Mouse (Mus musculus) CD4-positive helper T cell, adult 2 months (primary cell): ENCODE data around the gene Dbr1.
A peak's percentile ranks its signal among the peaks of the same experiment; 100 is the strongest.
"Not testable (repeated sequence)": the region's sequence is repeated elsewhere in the genome, so short reads cannot be mapped to it uniquely, and the experiment has no call there.

Experiments used
- DNase-seq: peaks from one replicate; pipeline ENCODE4 v3.0.0-alpha.2; 2012; ENCODE audit warnings: low read depth, missing footprints, low spot score

The Dbr1 gene

DNA sequence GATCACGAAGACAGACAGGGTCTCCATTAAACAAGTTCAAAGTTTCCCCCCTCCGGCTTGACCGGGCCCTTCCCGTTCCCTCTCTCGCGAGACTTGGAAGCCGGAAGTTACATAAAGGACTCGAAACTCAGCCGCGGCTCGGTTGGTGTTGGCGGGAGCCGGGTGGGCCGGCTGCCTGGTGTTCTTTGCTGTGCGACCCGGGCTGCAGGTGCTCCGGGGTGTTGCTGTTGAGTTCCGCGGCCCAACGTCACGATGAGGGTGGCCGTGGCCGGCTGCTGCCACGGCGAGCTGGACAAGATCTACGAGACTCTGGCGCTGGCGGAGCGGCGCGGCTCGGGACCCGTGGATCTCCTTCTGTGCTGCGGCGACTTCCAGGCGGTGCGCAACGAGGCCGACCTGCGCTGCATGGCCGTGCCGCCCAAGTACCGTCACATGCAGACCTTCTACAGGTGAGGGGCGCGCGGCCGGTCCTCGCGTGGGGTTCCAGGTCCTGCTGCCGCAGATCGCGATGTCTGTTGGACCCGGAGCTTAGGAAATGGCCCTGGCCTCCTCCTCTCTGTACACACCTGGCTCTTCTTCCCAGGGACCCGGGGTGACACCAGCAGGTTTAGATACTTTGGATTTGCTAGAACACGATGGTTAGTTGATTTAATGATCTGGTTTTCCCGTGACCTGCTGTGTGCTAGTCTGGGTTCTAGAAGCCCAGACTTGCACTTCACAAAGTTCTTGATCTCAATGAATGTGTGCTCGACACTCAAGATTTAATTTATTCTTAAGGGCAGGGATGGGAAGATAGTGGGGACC lies at the start of gene Dbr1:
Dbr1 (plus strand) TSS at position 123 of the 804 bp plus-strand sequence.
- peak; percentile 91 for DNase-seq

DNA sequence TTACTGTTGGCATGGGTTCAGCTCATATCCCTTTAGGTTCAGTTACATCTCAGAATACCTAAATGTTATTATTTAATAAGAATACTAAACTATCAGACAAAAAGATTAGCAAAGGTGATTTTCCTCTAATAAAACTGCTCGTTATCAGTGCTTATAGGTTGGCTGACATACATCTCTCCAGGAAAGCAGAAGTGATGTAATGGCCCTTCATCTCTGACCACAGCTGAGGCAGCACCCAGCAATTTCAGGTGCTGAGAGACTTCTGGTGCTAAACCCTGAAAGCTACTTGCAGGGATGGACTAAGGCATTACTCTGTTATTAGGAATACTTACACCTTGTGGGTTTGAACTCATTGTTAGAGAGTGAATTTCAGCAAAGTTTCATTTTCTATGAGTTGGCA lies 43.7 kb upstream of the Dbr1 start:
- no peak for DNase-seq

GRCm38 (mm10) chr9:99546259-99546658 lies 29.3 kb upstream of the Dbr1 start:
- peak; percentile 29 for DNase-seq

DNA sequence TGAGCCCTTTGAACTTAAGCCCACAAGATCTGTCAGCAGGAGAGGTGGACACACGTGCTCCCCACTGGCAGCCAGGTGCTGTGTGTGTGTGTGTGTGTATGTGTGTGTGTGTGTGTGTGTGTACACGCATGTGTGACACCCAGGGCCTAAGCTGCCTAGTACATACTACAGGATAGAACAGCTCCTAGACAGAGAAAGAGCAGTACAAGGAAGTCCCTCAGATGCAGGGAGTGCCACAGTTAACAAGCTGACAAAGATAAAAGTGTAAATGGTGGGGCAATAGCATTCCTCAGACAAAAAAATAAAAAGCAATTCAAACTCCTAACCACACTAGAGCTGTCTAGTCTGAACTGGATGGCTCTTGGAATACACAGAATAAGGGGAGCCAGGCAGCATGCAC lies 23.5 kb upstream of the Dbr1 start:
- no peak for DNase-seq

GRCm38 (mm10) chr9:99553049-99553448 lies 22.6 kb upstream of the Dbr1 start:
- no peak for DNase-seq

DNA sequence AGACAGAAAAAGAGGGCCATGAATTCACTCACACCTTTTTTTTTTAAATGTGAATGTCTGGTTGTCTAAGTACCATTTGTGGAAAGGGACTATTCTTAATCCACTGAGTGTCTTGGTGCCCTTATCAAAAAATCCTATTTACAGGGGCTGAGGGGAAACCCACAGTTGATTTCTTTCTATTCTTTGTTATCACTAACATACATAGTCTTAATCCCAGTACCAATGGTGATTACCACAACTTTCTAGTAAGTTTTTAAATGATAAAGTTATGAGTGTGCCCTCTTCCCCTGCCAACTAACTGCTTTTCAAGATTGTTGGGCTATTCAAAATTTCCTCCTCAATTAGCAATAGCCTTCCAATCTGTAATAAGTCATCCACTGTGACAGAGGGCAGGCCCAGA lies 21.5 kb upstream of the Dbr1 start:
- DNase-seq: no peak

- DNase-seq: no peak
These were observed 20.3 kb upstream of the Dbr1 start for GRCm38 (mm10) chr9:99555253-99555652.

DNA sequence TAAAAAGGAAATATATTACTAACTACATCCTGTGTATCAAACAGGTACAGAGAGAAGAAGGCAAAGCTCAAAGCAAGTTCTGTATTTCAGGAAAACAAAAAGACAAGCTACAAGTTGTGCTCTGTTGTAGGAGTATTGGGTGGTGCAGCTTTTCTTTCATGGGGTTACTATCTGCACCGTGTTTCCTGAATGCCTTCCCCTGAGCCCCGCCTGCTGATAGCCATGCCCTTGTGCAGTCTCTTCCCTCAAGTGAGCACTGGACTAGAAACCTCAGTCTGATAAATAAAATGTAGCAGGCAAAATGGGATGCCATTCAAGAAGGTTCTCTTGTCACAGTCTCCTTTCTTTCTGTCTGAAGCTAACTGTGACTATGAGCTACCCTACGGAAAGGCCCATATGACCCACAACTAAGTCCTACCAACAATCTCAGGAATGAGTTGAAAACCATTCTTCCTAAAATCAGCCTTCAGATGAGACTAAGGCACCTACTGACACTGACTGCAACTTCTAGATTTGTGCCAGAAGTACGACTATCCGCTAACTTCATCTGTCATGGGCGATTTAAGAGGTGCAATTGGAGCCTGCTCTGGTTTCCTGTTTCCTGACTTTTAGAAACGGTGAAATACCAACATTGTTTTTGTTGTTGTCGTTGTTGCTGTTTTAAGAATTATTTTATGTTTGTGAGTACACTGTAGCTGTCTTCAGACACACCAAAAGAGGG lies 17.9 kb upstream of the Dbr1 start:
- DNase-seq: no peak

GRCm38 (mm10) chr9:99558824-99559556 lies 16.6 kb upstream of the Dbr1 start:
- no peak for DNase-seq

DNA sequence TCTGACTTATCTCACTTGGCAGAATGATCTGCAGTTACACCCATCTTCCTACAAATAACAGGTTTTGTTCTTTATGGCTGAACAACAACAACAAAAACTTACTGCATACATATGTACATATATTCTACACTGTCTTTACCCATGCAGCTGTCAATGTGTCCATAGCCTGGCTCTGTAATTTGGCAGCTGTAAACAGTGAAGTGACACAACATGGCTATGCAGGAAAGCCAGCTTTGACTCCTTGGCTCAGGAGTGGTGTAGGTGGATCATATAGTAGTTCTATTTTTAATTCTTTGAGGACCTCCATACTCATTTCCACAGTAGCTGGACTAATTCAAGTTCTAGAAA lies 16.1 kb upstream of the Dbr1 start:
- DNase-seq: no peak

GRCm38 (mm10) chr9:99560389-99560788 lies 15.2 kb upstream of the Dbr1 start:
- peak; percentile 61 for DNase-seq

DNA sequence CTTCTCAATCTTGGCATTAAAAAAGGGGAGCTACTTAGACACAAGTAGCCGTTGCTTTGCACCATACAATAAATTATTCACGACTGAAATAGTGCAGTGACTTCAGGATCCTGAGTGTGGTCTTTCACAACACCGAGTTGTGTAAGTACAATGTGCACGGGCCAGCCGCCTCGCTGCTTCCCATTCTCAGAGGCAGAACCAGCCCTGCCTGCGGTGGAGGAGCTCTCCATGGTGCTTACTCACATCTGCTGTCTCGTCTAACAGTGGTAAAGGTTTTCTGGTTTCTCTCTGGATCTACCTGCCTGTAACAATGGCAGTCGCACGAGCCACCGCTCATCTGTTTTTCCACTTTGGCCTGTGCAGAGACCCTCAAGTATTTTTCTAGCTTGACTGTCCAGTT lies 11.9 kb upstream of the Dbr1 start:
- DNase-seq: peak; percentile 64

GRCm38 (mm10) chr9:99568023-99568346 lies 7.6 kb upstream of the Dbr1 start:
- no peak for DNase-seq

DNA sequence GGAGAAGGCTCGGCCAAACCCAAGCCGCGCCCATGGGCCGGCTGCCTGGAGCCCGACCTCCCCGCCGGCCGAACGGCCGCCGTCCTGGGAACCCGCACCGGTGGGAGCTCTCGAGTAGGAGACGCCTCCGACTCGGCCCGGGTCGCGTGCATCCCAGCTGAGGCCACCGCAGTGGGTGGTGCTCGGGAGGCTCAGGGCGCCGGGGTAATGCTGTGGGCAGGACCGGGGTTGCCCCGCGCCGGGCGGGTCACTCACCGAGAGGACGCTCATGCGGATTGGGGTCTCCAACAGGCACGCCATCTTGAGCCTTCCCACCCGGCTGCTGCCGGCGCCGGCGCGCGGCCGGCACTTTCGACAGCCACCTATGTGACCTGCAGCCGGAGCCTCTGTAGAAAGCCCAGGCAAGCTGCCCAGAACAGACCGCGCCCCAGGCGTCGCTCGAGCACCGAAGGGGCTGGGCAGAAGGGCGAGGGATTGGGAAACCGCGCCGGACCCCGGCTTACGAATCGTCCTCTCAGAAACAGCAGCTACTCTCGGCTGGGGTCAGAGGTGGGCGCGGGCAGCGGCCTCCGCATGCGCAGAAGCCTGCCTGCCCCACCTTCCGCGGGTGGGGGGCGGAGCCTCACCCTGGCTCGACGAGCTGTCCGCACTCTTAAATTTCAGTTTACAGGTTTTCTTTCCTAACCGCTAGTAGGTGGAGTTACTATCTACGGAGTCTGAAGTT lies 7.1 kb upstream of the Dbr1 start, which contains the start of gene Armc8:
Armc8 (minus strand) TSS at position 553 of the 724 bp plus-strand sequence.
- peak; percentile 93 for DNase-seq

- no peak for DNase-seq
These were observed 6.6 kb upstream of the Dbr1 start for GRCm38 (mm10) chr9:99569071-99569397.

GRCm38 (mm10) chr9:99580655-99581054 lies 5.1 kb downstream of the Dbr1 start:
- peak; percentile 63 for DNase-seq

GRCm38 (mm10) chr9:99587505-99588202 lies 12.1 kb downstream of the Dbr1 start:
- DNase-seq: peak; percentile 34

- DNase-seq: no peak
These were observed 15.5 kb downstream of the Dbr1 start for GRCm38 (mm10) chr9:99591144-99591543.

- DNase-seq: not testable (repeated sequence)
These were observed 23.5 kb downstream of the Dbr1 start for GRCm38 (mm10) chr9:99599127-99599526.

DNA sequence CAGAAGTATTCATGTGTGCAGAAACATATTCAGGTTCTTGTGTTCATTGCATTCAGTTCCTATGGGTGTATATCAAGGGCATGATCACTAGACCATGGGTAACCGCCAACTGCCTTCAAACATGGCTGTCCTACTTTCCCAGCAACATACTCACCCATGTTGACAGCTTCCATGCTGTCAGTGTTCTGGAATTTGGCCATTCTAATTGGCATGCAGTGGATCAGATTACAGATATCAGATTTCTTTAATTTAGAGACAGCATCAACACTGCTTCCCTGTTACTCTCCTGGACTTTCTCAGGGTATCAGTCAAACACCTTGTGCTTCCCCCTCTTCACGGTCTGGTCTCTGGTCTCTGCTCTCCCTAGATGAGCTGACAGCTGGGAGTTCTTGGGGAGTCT lies 28.0 kb downstream of the Dbr1 start:
- no peak for DNase-seq

GRCm38 (mm10) chr9:99612202-99612601 lies 36.6 kb downstream of the Dbr1 start, which contains the start of gene A4gnt:
A4gnt (plus strand) TSS chr9:99612502.
- DNase-seq: no peak
